Mouse (Mus musculus) megakaryocyte, embryonic 14.5 days (primary cell): Measurements from ENCODE around the gene Mest. TPM values are rescaled to one million over a fixed set of nuclear protein-coding genes. Genes with fewer than 3 reads are reported as not detected.
A peak's percentile ranks its signal among the peaks of the same experiment; 100 is the strongest.

Experiments
- H3K27me3 ChIP-seq: replicated peaks from 2 replicates; pipeline ENCODE3; 2012; ENCODE audit warnings: inconsistent platforms
- H3K36me3 ChIP-seq: replicated peaks from 2 replicates; pipeline ENCODE3; 2012; ENCODE audit warnings: low read length, inconsistent platforms, mixed read lengths
- H3K4me1 ChIP-seq: 2 replicates; pipeline ENCODE4 v1.6.1; 2012; ENCODE audit warnings: inconsistent platforms
- H3K4me3 ChIP-seq: replicated peaks from 2 replicates; pipeline ENCODE3; 2012; ENCODE audit warnings: moderate library complexity, mild to moderate bottlenecking, inconsistent platforms
- H3K9me3 ChIP-seq: 2 replicates; pipeline ENCODE4 v1.6.1; 2012; ENCODE audit warnings: inconsistent platforms
- FLI1 ChIP-seq: IDR thresholded peaks from 2 replicates; pipeline ENCODE4 v1.6.1; 2012; ENCODE audit warnings: low read length, inconsistent platforms, mixed read lengths
- GATA1 ChIP-seq: IDR thresholded peaks from 3 replicates; pipeline ENCODE4 v1.6.1; 2012; ENCODE audit warnings: mixed read lengths, low read length, inconsistent platforms, borderline replicate concordance
- polyA plus RNA-seq: library from polyadenylated mRNA; stranded (reverse); fragments of >175 nt; gene quantifications from 2 replicates; pipeline ENCODE4 v1.2.3, GENCODE M21; 2012; ENCODE audit warnings: low replicate concordance; ENCODE audit not compliant: insufficient read depth

Gene Mest
- polyA plus RNA-seq, 1 experiment = 48.4 TPM

GRCm38 (mm10) chr6:30703977-30704602 lies 19.3 kb upstream of the Mest start:
- Histone ChIP-seq H3K4me1 (peaks cover 26% of the 10 kb centered on the region), H3K36me3 (no peaks in the 10 kb centered on the region), H3K9me3 (no peaks in the 10 kb centered on the region), H3K27me3 (peaks cover 3% of the 10 kb centered on the region), H3K4me3 (no peak overlapping the region)
- TF ChIP-seq FLI1 (no peak), GATA1 (no peak)

DNA sequence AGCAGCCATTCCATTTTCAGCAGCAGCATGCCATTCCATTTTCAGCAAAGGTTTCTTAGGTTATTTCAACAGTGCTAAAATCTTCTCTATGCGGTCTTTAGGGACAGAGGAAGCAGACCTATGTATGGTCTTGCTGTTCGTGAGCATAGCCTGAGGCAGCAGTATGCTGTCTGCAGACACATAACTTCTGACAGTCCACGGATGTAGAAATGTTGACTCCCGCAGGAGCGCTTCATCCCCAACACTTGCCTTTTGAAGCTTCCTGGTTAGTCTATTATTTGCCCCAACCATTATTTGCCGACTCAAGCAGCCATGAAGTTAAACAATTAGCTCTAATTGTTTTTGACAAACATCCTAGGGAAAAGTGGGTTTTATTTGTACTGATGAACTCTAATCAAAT lies 14.2 kb upstream of the Mest start:
- Histone ChIP-seq H3K9me3 (peaks cover 24% of the 10 kb centered on the region), H3K4me3 (no peak overlapping the region), H3K4me1 (peaks cover 33% of the 10 kb centered on the region), H3K36me3 (peaks cover 19% of the 10 kb centered on the region), H3K27me3 (no peaks in the 10 kb centered on the region)
- TF ChIP-seq FLI1 (no peak), GATA1 (no peak)

DNA sequence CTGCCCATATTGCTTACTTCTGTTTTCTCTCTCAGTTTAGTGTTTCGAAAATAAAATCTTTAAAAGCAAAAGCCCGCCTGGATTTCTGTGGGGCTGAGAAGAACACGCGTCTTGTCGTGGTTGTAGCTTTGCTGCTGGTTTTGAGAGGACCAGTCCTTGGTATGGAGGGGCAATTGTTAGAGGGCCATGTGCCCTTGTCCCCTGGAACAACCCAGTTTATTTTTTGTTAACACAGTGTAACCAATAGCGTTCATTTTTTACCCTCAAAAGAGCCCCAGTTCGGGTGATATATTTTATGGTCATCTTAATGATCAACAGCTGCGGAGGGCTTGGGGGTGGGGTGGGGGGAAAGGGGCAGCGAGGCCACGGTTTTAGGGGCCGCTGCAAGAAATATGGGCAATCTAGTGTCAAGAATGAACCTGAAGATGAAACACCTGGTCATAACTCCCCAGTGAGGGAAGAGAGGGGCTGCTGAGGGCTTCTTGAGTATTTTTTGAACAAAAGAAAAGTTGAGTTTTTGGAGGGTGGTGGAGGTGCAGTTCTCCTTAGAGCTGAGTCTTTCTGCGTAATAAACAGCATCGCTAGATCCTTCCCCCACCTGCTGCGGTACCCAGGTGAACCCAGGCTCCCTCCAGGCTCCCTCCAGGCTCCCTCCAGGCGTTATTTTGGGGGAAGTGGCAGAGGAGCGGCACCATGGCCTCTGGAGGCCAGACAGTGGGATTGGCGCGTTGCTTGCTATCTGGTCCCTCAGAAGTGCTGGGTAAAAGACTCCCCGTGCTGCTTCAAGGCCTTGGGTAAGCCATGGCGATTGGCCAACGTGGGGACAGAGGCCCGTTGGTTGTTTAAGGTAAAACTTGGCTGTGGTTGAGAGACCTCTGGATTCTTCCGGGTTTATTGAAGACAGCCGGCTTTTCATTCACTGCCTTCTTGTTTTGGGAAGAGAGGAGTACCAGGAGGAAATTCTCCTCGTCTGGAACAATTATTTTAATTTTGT lies 12.7 kb upstream of the Mest start:
- Histone ChIP-seq H3K4me1 (peaks cover 29% of the 10 kb centered on the region), H3K36me3 (peaks cover 20% of the 10 kb centered on the region), H3K9me3 (peaks cover 34% of the 10 kb centered on the region), H3K27me3 (no peaks in the 10 kb centered on the region), H3K4me3 (no peak overlapping the region)
- TF ChIP-seq FLI1 = no peak
- TF ChIP-seq GATA1 = no peak

- H3K36me3 ChIP-seq = peaks cover 20% of the 10 kb centered on the region
- H3K4me3 ChIP-seq = peak overlapping the region; percentile 35
- H3K9me3 ChIP-seq = peaks cover 34% of the 10 kb centered on the region
- no peaks in the 10 kb centered on the region for H3K27me3 ChIP-seq
- TF ChIP-seq GATA1 (no peak), FLI1 (no peak)
- H3K4me1 ChIP-seq = peaks cover 29% of the 10 kb centered on the region
These were observed 12.0 kb upstream of the Mest start for GRCm38 (mm10) chr6:30711365-30711763.

DNA sequence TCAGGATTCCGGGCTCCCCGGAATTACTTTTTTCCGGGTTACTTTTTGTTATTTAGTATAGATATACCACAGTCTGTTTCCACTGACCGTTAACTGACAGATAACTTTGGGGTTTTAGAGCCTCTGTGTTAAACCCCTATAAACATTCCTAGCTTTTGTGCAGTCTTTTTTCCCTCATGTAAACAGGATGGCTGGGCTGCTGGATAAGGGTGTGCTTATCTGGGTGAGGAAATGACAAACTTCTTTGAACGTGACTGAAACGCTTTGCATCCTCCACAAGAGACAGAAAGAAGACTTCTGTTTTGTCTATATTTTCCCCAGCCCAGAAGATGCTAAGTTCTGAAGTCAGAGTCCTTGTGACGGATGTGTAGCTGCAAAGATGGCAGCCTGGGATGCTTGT lies 10.9 kb upstream of the Mest start:
- Histone ChIP-seq H3K4me3 (no peak overlapping the region), H3K27me3 (peaks cover 3% of the 10 kb centered on the region)

DNA sequence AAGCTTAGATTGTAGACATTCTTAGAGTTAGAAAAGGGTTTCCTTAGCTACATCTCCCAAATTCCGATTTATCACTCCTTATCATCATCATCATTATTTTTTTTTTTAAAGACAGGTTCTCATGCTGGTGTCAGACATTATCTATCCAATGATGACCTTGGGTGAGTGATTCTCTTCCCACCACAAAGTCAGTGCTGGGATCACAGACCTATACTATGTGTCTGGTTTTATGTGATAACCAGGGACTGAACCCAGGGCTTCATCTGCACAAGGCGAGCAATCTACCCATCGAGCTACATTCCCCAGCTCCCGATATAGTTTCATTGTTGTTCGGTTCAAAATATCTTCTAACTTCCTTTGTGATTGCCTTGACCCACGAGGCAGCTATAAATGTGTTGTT lies 9.9 kb upstream of the Mest start:
- Histone ChIP-seq H3K27me3 (peaks cover 3% of the 10 kb centered on the region), H3K4me1 (peaks cover 26% of the 10 kb centered on the region), H3K36me3 (peaks cover 20% of the 10 kb centered on the region), H3K9me3 (peaks cover 34% of the 10 kb centered on the region), H3K4me3 (no peak overlapping the region)
- no peak for TF ChIP-seq FLI1
- no peak for TF ChIP-seq GATA1

More for the DNA sequence above, 10.9 kb upstream of the Mest start:
- H3K36me3 ChIP-seq = peaks cover 20% of the 10 kb centered on the region
- TF ChIP-seq FLI1 (no peak), GATA1 (peak; percentile 76; the same call in 2 of the 3 replicates)
- peaks cover 28% of the 10 kb centered on the region for H3K4me1 ChIP-seq
- H3K9me3 ChIP-seq = peaks cover 34% of the 10 kb centered on the region

DNA sequence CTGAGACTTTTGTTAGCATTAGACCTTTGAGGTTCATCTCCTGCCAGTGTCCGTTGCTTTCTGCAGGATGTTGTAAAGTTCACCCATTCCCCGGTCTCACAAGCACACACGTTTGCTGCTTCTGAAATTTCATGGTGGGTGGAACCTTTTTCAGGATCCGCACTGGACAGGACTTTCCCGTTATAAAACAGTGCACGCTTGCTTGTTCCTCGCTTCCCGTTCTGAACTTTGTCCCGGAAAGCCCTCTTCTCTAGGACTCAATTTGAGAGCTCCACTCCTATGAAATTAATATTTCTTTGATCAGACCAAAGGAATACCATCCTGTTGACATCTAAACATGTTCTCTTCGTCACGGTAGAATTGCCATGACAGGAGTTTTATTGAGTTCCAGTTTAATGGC lies 9.5 kb upstream of the Mest start:
- TF ChIP-seq FLI1 (no peak), GATA1 (no peak)
- Histone ChIP-seq H3K4me1 (peaks cover 26% of the 10 kb centered on the region), H3K36me3 (peaks cover 20% of the 10 kb centered on the region), H3K4me3 (no peak overlapping the region), H3K9me3 (peaks cover 34% of the 10 kb centered on the region), H3K27me3 (peaks cover 3% of the 10 kb centered on the region)

- peaks cover 20% of the 10 kb centered on the region for H3K36me3 ChIP-seq
- H3K4me1 ChIP-seq = peaks cover 31% of the 10 kb centered on the region
- no peak for TF ChIP-seq GATA1
- TF ChIP-seq FLI1 = no peak
- no peak overlapping the region for H3K4me3 ChIP-seq
- H3K27me3 ChIP-seq = peaks cover 5% of the 10 kb centered on the region
- peaks cover 34% of the 10 kb centered on the region for H3K9me3 ChIP-seq
These were observed 8.4 kb upstream of the Mest start for GRCm38 (mm10) chr6:30714891-30715471.

DNA sequence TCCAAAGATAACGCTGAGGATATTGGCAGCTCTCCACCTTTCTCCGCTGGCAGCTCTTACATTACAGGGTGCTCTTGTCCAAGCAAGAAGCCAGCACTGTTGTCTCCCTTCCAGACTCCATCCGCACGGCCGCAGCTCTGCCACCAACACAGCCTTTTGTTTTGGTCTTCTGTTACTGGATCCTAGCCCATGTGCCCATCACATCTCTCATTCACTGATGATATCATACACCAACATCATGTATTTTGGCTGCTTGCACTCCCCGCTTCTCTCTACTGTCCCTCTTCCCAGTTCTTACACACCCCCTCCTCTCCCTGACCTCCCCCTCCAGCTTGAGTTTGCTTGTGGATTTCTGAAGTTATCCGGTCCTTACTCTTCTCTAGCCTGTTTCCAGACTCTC lies 6.6 kb upstream of the Mest start:
- peaks cover 12% of the 10 kb centered on the region for H3K27me3 ChIP-seq
- H3K4me3 ChIP-seq = no peak overlapping the region
- H3K36me3 ChIP-seq = peaks cover 8% of the 10 kb centered on the region
- TF ChIP-seq GATA1 (no peak), FLI1 (no peak)
- H3K9me3 ChIP-seq = peaks cover 24% of the 10 kb centered on the region
- H3K4me1 ChIP-seq = peaks cover 31% of the 10 kb centered on the region
